Mouse (Mus musculus) thymus, adult 2 months (tissue): Measurements from ENCODE around the gene Frmd8.

Experiments used
- CTCF ChIP-seq: fragments of 200-500 bp; IDR thresholded peaks from 2 replicates; pipeline ENCODE4 v1.5.1; 2012; ENCODE audit warnings: mild to moderate bottlenecking, control low read depth, low read length, moderate library complexity, borderline replicate concordance; ENCODE audit not compliant: control insufficient read depth, poor library complexity, insufficient read depth; ENCODE audit errors: extremely low read depth
- POLR2A ChIP-seq: fragments of 200-500 bp; IDR thresholded peaks from 2 replicates; pipeline ENCODE4 v1.6.1; 2012; ENCODE audit warnings: mild to moderate bottlenecking, low read length, control low read depth, moderate library complexity; ENCODE audit not compliant: control insufficient read depth, poor library complexity, insufficient read depth; ENCODE audit errors: extremely low read depth

DNA sequence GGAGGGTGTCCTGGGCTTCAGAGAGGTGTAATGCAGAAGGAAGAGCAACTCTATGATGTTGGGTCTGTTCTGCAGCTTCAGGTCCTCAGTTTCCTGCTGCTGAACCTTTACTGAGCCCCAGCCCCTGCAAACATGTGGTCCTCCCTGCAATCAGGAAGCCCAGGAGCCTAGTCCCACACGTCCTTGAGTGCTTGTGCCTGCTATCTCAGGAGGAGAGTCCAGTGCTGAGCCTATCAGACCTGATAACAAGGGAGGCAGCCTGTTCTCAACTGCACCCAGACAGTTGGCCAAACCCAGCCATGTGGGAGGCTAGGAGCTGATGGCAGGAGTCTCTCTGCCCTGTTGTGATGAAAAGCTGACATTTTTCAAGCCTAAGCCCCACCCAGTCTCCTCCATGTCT lies 8.9 kb upstream of the Frmd8 start:
- no peak for TF ChIP-seq POLR2A
- no peak for TF ChIP-seq CTCF
